Mouse (Mus musculus) liver, postnatal 0 days (tissue): ENCODE measurements around the gene Gucd1. TPM values are rescaled to one million over a fixed set of nuclear protein-coding genes. Genes with fewer than 3 reads are reported as not detected.

ENCODE experiments used
- ATAC-seq: fragments of 200-750 bp; cut with Nextera tagmentation; 2 replicates; pipeline ENCODE4 v1.8.0; 2017; ENCODE audit warnings: mild to moderate bottlenecking, moderate library complexity
- DNase-seq: peaks from one replicate; pipeline ENCODE4 v3.0.0-alpha.2; 2016
- H3K27ac ChIP-seq: fragments of 300-500 bp; sonication (generic); 2 replicates; pipeline ENCODE4 v1.5.1; 2014; ENCODE audit warnings: antibody characterized with exemption, moderate library complexity, mild to moderate bottlenecking, low read depth
- H3K27me3 ChIP-seq: fragments of 300-500 bp; sonication (generic); 2 replicates; pipeline ENCODE4 v1.6.1; 2014; ENCODE audit warnings: low read length, control low read depth, mixed read lengths; ENCODE audit not compliant: insufficient read depth
- H3K36me3 ChIP-seq: fragments of 300-500 bp; sonication (generic); replicated peaks from 2 replicates; pipeline ENCODE4 v1.6.1; 2014; ENCODE audit warnings: mild to moderate bottlenecking, control low read depth, low read length, moderate library complexity, mixed read lengths; ENCODE audit not compliant: insufficient read depth
- H3K4me1 ChIP-seq: fragments of 300-500 bp; sonication (generic); 2 replicates; pipeline ENCODE4 v1.6.1; 2014; ENCODE audit warnings: antibody characterized with exemption, mild to moderate bottlenecking, control low read depth; ENCODE audit not compliant: insufficient read depth
- H3K4me2 ChIP-seq: fragments of 300-500 bp; sonication (generic); 2 replicates; pipeline ENCODE4 v1.6.1; 2014; ENCODE audit warnings: low read depth, mild to moderate bottlenecking, low read length, moderate library complexity, mixed read lengths
- H3K4me3 ChIP-seq: fragments of 300-500 bp; sonication (generic); 2 replicates; pipeline ENCODE4 v1.5.1; 2014; ENCODE audit warnings: low read depth, low read length
- H3K9ac ChIP-seq: fragments of 300-500 bp; sonication (generic); replicated peaks from 2 replicates; pipeline ENCODE4 v1.6.1; 2014; ENCODE audit warnings: mild to moderate bottlenecking, moderate library complexity
- H3K9me3 ChIP-seq: fragments of 300-500 bp; sonication (generic); 2 replicates; pipeline ENCODE4 v1.6.1; 2016; ENCODE audit warnings: mild to moderate bottlenecking, control low read depth, low read length, mixed read lengths
- CTCF ChIP-seq: sonication (generic); IDR thresholded peaks from 2 replicates; pipeline ENCODE4 v1.5.1; 2016; ENCODE audit warnings: antibody characterized with exemption, low read depth
- EP300 ChIP-seq: IDR thresholded peaks from 2 replicates; pipeline ENCODE4 v1.6.1; 2016; ENCODE audit warnings: antibody characterized with exemption, low read depth, mild to moderate bottlenecking
- WGBS: fragments of 180-500 bp; shearing (Covaris S2); extraction: QIAGEN DNeasy Blood & Tissue Kit; methylation state at CpG from one replicate; pipeline ENCODE4 v1.1.7; 2014; ENCODE audit not compliant: insufficient replicate concordance; 5-methylcytosine and 5-hydroxymethylcytosine counted together
- polyA plus RNA-seq: library from polyadenylated mRNA; unstranded; fragments of >200 nt; fragmentation: Nextera tagmentation; extraction: Ambion mirVana; gene quantifications from 2 replicates; pipeline ENCODE4 v1.2.1, GENCODE M21; 2015

Gucd1 gene
- polyA plus RNA-seq, 1 experiment from 2014 or later = 45.6 TPM

- Histone ChIP-seq H3K9me3 (no peaks in the 10 kb centered on the region), H3K27me3 (no peaks in the 10 kb centered on the region), H3K9ac (peak overlapping the region; percentile 96), H3K4me3 (peak overlapping the region; percentile 90), H3K4me2 (peak overlapping the region; percentile 92), H3K36me3 (peaks cover 42% of the 10 kb centered on the region), H3K27ac (peak overlapping the region; percentile 99), H3K4me1 (peaks cover 47% of the 10 kb centered on the region)
- ATAC-seq (no peak), DNase-seq (no peak)
- WGBS = 3% methylated on average over 12 of the region's 12 CpGs
- no peak for TF ChIP-seq CTCF
- TF ChIP-seq EP300 = no peak
These were observed 1.1 kb downstream of the Gucd1 start for GRCm38 (mm10) chr10:75516724-75517072.

GRCm38 (mm10) chr10:75516038-75516723, 1.6 kb downstream of the Gucd1 start:
- 17% methylated on average over 8 of the region's 8 CpGs for WGBS
- Histone ChIP-seq H3K4me2 (peak overlapping the region; percentile 92), H3K4me1 (peaks cover 47% of the 10 kb centered on the region), H3K9me3 (no peaks in the 10 kb centered on the region), H3K36me3 (peaks cover 43% of the 10 kb centered on the region), H3K27me3 (no peaks in the 10 kb centered on the region), H3K4me3 (peak overlapping the region; percentile 90), H3K27ac (peak overlapping the region; percentile 99), H3K9ac (peak overlapping the region; percentile 96)
- DNase-seq (no peak), ATAC-seq (no peak)
- TF ChIP-seq CTCF (no peak), EP300 (no peak)

GRCm38 (mm10) chr10:75515216-75516037, 2.3 kb downstream of the Gucd1 start:
- Histone ChIP-seq H3K4me1 (peaks cover 45% of the 10 kb centered on the region), H3K9ac (peak overlapping the region; percentile 96), H3K4me2 (peak overlapping the region; percentile 92), H3K4me3 (peak overlapping the region; percentile 90), H3K27me3 (no peaks in the 10 kb centered on the region), H3K9me3 (no peaks in the 10 kb centered on the region), H3K27ac (peak overlapping the region; percentile 99), H3K36me3 (peaks cover 44% of the 10 kb centered on the region)
- 37% methylated on average over 4 of the region's 4 CpGs for WGBS
- peak; percentile 49 for DNase-seq
- peak; percentile 9 for ATAC-seq
- peak; percentile 94 for TF ChIP-seq EP300
- no peak for TF ChIP-seq CTCF

GRCm38 (mm10) chr10:75514361-75514760, 3.4 kb downstream of the Gucd1 start:
- peak overlapping the region; percentile 96 for H3K9ac ChIP-seq
- ATAC-seq (no peak), DNase-seq (no peak)
- H3K27ac ChIP-seq = peak overlapping the region; percentile 99
- H3K27me3 ChIP-seq = no peaks in the 10 kb centered on the region
- H3K9me3 ChIP-seq = no peaks in the 10 kb centered on the region
- WGBS = 34% methylated on average over 7 of the region's 7 CpGs
- peaks cover 45% of the 10 kb centered on the region for H3K4me1 ChIP-seq
- peak overlapping the region; percentile 90 for H3K4me3 ChIP-seq
- TF ChIP-seq CTCF = no peak
- no peak for TF ChIP-seq EP300
- H3K36me3 ChIP-seq = peaks cover 46% of the 10 kb centered on the region
- H3K4me2 ChIP-seq = peak overlapping the region; percentile 92

GRCm38 (mm10) chr10:75513306-75514067, 4.3 kb downstream of the Gucd1 start:
- peaks cover 52% of the 10 kb centered on the region for H3K36me3 ChIP-seq
- TF ChIP-seq EP300 = no peak
- no peak for TF ChIP-seq CTCF
- no peak overlapping the region for H3K27ac ChIP-seq
- H3K4me1 ChIP-seq = peaks cover 37% of the 10 kb centered on the region
- H3K4me3 ChIP-seq = peak overlapping the region; percentile 90
- WGBS = 76% methylated on average over 8 of the region's 8 CpGs
- ATAC-seq (no peak), DNase-seq (no peak)
- no peaks in the 10 kb centered on the region for H3K9me3 ChIP-seq
- H3K9ac ChIP-seq = peak overlapping the region; percentile 6; the same call in 1 of the 2 replicates
- H3K4me2 ChIP-seq = peak overlapping the region; percentile 92
- H3K27me3 ChIP-seq = no peaks in the 10 kb centered on the region

- Histone ChIP-seq H3K4me1 (peaks cover 35% of the 10 kb centered on the region), H3K4me2 (peak overlapping the region; percentile 92; the same call in 1 of the 2 replicates), H3K27ac (no peak overlapping the region), H3K9ac (no peak overlapping the region), H3K36me3 (peaks cover 59% of the 10 kb centered on the region), H3K4me3 (no peak overlapping the region), H3K9me3 (no peaks in the 10 kb centered on the region), H3K27me3 (no peaks in the 10 kb centered on the region)
- DNase-seq = no peak
- no peak for ATAC-seq
- 85% methylated on average over 7 of the region's 7 CpGs for WGBS
- TF ChIP-seq EP300 (no peak), CTCF (no peak)
These were observed 5.0 kb downstream of the Gucd1 start for GRCm38 (mm10) chr10:75512796-75513195.
